Mouse (Mus musculus) embryonic fibroblast, embryonic 13.5 days (primary cell): Measurements from ENCODE around the gene Upf2.

Experiments used
- CTCF ChIP-seq: IDR thresholded peaks from 2 replicates; pipeline ENCODE4 v1.5.1; 2011; ENCODE audit warnings: mild to moderate bottlenecking, control low read depth, low read length, moderate library complexity, borderline replicate concordance; ENCODE audit not compliant: insufficient read depth
- POLR2A ChIP-seq: IDR thresholded peaks from 2 replicates; pipeline ENCODE4 v1.6.1; 2011; ENCODE audit warnings: low read depth, mild to moderate bottlenecking, control low read depth, low read length, moderate library complexity

DNA sequence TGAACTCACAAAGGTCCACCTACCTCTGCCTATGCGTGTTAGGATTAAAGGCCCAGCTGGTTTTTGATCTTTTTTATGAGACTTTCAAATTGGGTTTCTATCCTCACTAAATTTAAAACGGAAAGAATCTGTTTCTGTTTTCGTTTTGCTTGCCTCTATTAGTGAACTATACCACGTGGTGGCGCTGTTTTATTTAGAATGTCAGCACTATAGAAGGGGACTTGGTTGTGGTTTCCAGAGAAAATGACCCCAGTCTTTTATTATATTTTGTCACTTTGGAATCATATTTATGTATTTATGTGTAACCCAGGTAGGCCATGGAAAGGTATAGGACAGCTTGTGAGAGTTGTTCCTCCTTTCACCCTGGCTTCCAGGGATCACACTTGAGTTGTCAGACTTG, 44.3 kb downstream of the Upf2 start:
- TF ChIP-seq POLR2A (no peak), CTCF (no peak)
